ENCODE assay signal across 8 mouse cellular contexts in genomic region chr6:146170603-146171051, GRCm38 (mm10).
DNase-seq lines count a peak whose midpoint lies in the region.

No protein-coding gene starts in this region.

- H3K4me3 ChIP-seq in midbrain, embryonic 10.5 days = no peak overlapping the region

- no peaks in the 10 kb centered on the region for H3K27me3 ChIP-seq in midbrain, embryonic 10.5 days (ENCODE audit: low read depth, poor library complexity, severe bottlenecking)

- no peaks in the 10 kb centered on the region for H3K9me3 ChIP-seq in midbrain, embryonic 10.5 days (replicated peaks)

- intact Hi-C loops in left cerebral cortex, postnatal 4 days (cut with DNase I) = no loop called here

- WGBS in midbrain, embryonic 10.5 days = 89% methylated on average over 14 of the region's 14 CpGs

- no peak overlapping the region for H3K27ac ChIP-seq in midbrain, embryonic 10.5 days (replicated peaks)

- DNase-seq in ovary, postnatal 36 days (ENCODE audit: low spot score) = peak; percentile 9
- no peak for DNase-seq in ovary, adult 18-20 months (ENCODE audit: low spot score)
- DNase-seq in gastrocnemius, adult 8-10 months (ENCODE audit: low spot score in 2 of 2) = peak; percentile 6 to 48
- DNase-seq in kidney, postnatal 14 days = peak; percentile 51
- DNase-seq in lung, postnatal 4 days = peak; percentile 67 to 80
- no peak for DNase-seq in midbrain, embryonic 10.5 days (ENCODE audit: low spot score)
- DNase-seq in urinary bladder, postnatal 25 days (ENCODE audit: low spot score) = no peak
- DNase-seq in left cerebral cortex, postnatal 4 days = no peak

- H3K36me3 ChIP-seq in midbrain, embryonic 10.5 days = no peaks in the 10 kb centered on the region

- H3K4me1 ChIP-seq in midbrain, embryonic 10.5 days = no peaks in the 10 kb centered on the region

Comparison
In these comparisons a context has a peak if more than half of its experiments do, and no peak if none do; other contexts are left out.
1. DNase-seq: peak in ovary, postnatal 36 days (single experiment), gastrocnemius, adult 8-10 months (2 of 2), kidney, postnatal 14 days (single experiment) and lung, postnatal 4 days (2 of 2); none in ovary, adult 18-20 months (single experiment), midbrain, embryonic 10.5 days (single experiment), urinary bladder, postnatal 25 days (single experiment) and left cerebral cortex, postnatal 4 days (single experiment).